Mouse (Mus musculus): ENCODE measurements around the gene Sesn3. TPM values are rescaled to one million over a fixed set of nuclear protein-coding genes. Genes with fewer than 3 reads are reported as not detected.

Gene Sesn3
- polyA plus RNA-seq, 1 experiment: 4.9 TPM

DNA sequence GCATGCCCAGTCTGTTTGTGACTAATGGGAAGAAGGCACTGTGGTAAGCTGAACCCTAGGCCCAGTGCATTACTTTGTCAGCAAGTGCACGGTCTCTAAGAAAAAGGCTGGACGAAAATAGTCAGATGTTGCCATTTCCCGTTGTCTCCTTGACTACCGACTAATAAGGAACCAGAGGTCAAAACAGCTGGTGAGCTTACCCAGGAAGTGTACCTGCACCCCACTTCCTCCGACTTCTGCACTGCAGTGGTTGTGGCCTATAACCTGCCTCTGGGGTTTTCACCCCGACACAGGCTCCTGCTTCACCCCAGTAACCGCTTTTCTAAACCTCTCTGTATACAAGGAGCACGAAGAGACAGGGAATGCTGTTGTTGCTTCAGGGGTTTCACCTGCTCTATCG lies 30.3 kb upstream of the Sesn3 start:
- TF ChIP-seq MYOD1 (IDR thresholded peaks at IDR 0.05; ENCODE audit: control insufficient read depth, insufficient read length, low read depth): no peak
- TF ChIP-seq CEBPB (IDR thresholded peaks at IDR 0.05; ENCODE audit: low read depth): no peak
- TF ChIP-seq FOSL1 (IDR thresholded peaks at IDR 0.05; ENCODE audit: insufficient read depth, low read length, poor library complexity, severe bottlenecking): no peak
- no peak for TF ChIP-seq MAX (IDR thresholded peaks at IDR 0.05)
- TF ChIP-seq USF1 (IDR thresholded peaks at IDR 0.05; ENCODE audit: low read depth): no peak
- TF ChIP-seq CTCF (IDR thresholded peaks at IDR 0.05; ENCODE audit: control insufficient read depth, insufficient read depth, insufficient read length): no peak
- TF ChIP-seq MYOG (IDR thresholded peaks at IDR 0.05; ENCODE audit: control insufficient read depth, extremely low read depth, insufficient read length): no peak
- H3K27me3 ChIP-seq (ENCODE audit: control insufficient read depth, insufficient read depth, insufficient read length): no peaks in the 10 kb centered on the region
- no peaks in the 10 kb centered on the region for H3K79me2 ChIP-seq (ENCODE audit: control insufficient read depth, insufficient read depth)
- H3K36me3 ChIP-seq (ENCODE audit: control insufficient read depth, insufficient read depth): no peaks in the 10 kb centered on the region
- no peak overlapping the region for H3ac ChIP-seq (ENCODE audit: control insufficient read depth, insufficient read length, low read depth)
- no peak overlapping the region for H3K4me3 ChIP-seq (ENCODE audit: insufficient read depth, poor library complexity, severe bottlenecking)
- H3K79me3 ChIP-seq (ENCODE audit: low read depth): no peaks in the 10 kb centered on the region

DNA sequence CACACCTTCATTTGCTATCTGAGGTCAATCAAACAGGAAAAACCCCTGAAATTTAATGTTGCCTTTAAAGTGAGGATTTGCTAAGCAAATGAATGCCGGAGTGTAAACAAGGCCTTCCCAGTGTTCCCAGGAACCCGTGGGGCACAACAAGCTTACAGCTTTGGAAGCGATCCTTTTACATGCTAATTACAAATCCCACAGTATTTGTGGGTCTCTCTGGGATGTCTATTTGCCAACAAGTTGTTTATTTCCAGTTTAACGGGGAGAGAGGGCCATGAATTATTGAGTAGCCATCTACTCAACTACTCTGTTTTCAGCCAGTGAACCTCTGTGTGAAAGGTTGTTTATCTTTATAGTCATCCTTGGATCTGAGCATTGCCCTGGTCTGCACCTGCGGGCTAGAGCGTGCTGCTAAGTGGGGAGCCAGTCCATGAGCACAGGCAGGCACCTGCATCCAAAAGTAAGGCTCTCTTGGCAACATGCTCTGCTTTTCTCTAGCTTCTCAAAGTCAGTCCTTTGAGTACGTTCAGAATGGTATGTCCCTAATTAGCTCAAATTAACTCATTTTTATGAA lies 29.8 kb upstream of the Sesn3 start:
- Histone ChIP-seq H3K79me3 (ENCODE audit: low read depth) (no peaks in the 10 kb centered on the region), H3K36me3 (ENCODE audit: control insufficient read depth, insufficient read depth) (no peaks in the 10 kb centered on the region), H3ac (ENCODE audit: control insufficient read depth, insufficient read length, low read depth) (no peak overlapping the region), H3K4me3 (ENCODE audit: insufficient read depth, poor library complexity, severe bottlenecking) (no peak overlapping the region), H3K79me2 (ENCODE audit: control insufficient read depth, insufficient read depth) (no peaks in the 10 kb centered on the region), H3K27me3 (ENCODE audit: control insufficient read depth, insufficient read depth, insufficient read length) (no peaks in the 10 kb centered on the region)
- TF ChIP-seq MYOD1 (IDR thresholded peaks at IDR 0.05; ENCODE audit: control insufficient read depth, insufficient read length, low read depth): no peak
- TF ChIP-seq MYOG (IDR thresholded peaks at IDR 0.05; ENCODE audit: control insufficient read depth, extremely low read depth, insufficient read length): no peak
- no peak for TF ChIP-seq USF1 (IDR thresholded peaks at IDR 0.05; ENCODE audit: low read depth)
- TF ChIP-seq CTCF (IDR thresholded peaks at IDR 0.05; ENCODE audit: control insufficient read depth, insufficient read depth, insufficient read length): no peak
- TF ChIP-seq FOSL1 (IDR thresholded peaks at IDR 0.05; ENCODE audit: insufficient read depth, low read length, poor library complexity, severe bottlenecking): no peak
- no peak for TF ChIP-seq MAX (IDR thresholded peaks at IDR 0.05)
- TF ChIP-seq CEBPB (IDR thresholded peaks at IDR 0.05; ENCODE audit: low read depth): no peak

DNA sequence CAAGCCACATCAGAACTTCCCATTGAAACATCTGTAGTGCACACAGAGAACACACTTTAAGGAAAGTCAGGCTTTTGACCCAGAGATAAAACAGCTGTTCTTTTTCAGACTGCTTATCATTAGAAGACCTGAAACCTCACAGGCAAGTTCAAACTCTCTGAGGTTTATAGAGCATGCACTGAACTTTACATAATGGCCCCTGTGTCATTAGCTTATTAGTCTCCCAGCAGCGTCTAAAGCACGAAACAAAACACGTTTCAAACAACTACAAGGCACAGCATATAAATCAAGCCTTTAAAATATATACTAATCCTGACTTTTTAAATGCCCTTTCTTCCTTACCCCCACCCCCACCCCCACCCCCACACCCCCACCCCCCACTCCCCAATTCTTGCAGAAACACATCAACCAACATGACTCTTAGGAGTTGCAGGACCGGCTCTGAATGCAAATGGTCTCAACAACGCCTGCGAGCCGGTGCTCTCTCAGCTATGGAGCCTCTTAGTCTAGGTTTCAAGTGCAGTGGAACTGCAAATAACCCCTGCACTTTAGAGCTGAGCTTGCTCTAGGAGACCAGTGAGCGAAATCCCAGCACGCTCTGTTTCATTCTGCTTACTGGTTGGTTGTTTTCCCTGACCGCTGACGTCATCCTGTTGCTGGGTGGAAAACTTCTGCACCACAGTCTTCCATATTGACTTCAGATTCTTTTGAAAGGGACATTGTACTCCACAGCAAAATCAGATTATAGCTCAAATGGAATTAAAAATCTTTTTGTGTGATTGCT lies 28.7 kb upstream of the Sesn3 start:
- Histone ChIP-seq H3ac (ENCODE audit: control insufficient read depth, insufficient read length, low read depth) (no peak overlapping the region), H3K79me3 (ENCODE audit: low read depth) (no peaks in the 10 kb centered on the region), H3K27me3 (ENCODE audit: control insufficient read depth, insufficient read depth, insufficient read length) (no peaks in the 10 kb centered on the region), H3K79me2 (ENCODE audit: control insufficient read depth, insufficient read depth) (no peaks in the 10 kb centered on the region), H3K36me3 (ENCODE audit: control insufficient read depth, insufficient read depth) (no peaks in the 10 kb centered on the region), H3K4me3 (ENCODE audit: insufficient read depth, poor library complexity, severe bottlenecking) (no peak overlapping the region)
- TF ChIP-seq MYOD1 (IDR thresholded peaks at IDR 0.05; ENCODE audit: control insufficient read depth, insufficient read length, low read depth) (no peak), CTCF (IDR thresholded peaks at IDR 0.05; ENCODE audit: control insufficient read depth, insufficient read depth, insufficient read length) (no peak), CEBPB (IDR thresholded peaks at IDR 0.05; ENCODE audit: low read depth) (no peak), MAX (IDR thresholded peaks at IDR 0.05) (no peak), USF1 (IDR thresholded peaks at IDR 0.05; ENCODE audit: low read depth) (no peak), MYOG (IDR thresholded peaks at IDR 0.05; ENCODE audit: control insufficient read depth, extremely low read depth, insufficient read length) (no peak)

- no peak overlapping the region for H3ac ChIP-seq (ENCODE audit: control insufficient read depth, insufficient read length, low read depth)
- no peaks in the 10 kb centered on the region for H3K27me3 ChIP-seq (ENCODE audit: control insufficient read depth, insufficient read depth, insufficient read length)
- no peaks in the 10 kb centered on the region for H3K79me2 ChIP-seq (ENCODE audit: control insufficient read depth, insufficient read depth)
- no peaks in the 10 kb centered on the region for H3K79me3 ChIP-seq (ENCODE audit: low read depth)
- H3K4me3 ChIP-seq (ENCODE audit: insufficient read depth, poor library complexity, severe bottlenecking): no peak overlapping the region
- TF ChIP-seq MAX (IDR thresholded peaks at IDR 0.05): no peak
- no peak for TF ChIP-seq MYOG (IDR thresholded peaks at IDR 0.05; ENCODE audit: control insufficient read depth, extremely low read depth, insufficient read length)
- TF ChIP-seq USF1 (IDR thresholded peaks at IDR 0.05; ENCODE audit: low read depth): no peak
- no peak for TF ChIP-seq FOSL1 (IDR thresholded peaks at IDR 0.05; ENCODE audit: insufficient read depth, low read length, poor library complexity, severe bottlenecking)
- no peak for TF ChIP-seq MYOD1 (IDR thresholded peaks at IDR 0.05; ENCODE audit: control insufficient read depth, insufficient read length, low read depth)
- H3K36me3 ChIP-seq (ENCODE audit: control insufficient read depth, insufficient read depth): no peaks in the 10 kb centered on the region
Observed at GRCm38 (mm10) chr9:14247480-14248208, 27.2 kb upstream of the Sesn3 start.

DNA sequence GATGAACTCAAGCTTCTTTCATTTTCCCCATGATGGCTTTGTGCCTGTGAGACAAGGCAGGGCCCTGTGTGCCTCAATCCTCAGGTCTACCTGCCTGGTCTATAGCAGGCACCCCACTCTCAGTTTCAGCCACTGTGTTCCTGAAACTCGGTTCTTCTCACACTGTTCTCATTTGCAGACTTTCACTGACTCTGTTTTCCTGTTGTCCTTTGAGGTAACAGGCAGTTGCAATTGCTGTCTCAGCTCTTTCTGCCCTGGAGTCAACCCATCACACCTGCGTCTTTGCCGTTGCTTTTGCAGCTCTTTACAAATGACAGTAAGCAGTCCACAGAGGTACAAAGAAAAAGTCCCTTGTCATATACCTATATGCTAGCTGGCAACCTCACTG lies 26.7 kb upstream of the Sesn3 start:
- H3K79me3 ChIP-seq (ENCODE audit: low read depth): no peaks in the 10 kb centered on the region
- no peaks in the 10 kb centered on the region for H3K27me3 ChIP-seq (ENCODE audit: control insufficient read depth, insufficient read depth, insufficient read length)
- TF ChIP-seq CTCF (IDR thresholded peaks at IDR 0.05; ENCODE audit: control insufficient read depth, insufficient read depth, insufficient read length) (no peak), MYOG (IDR thresholded peaks at IDR 0.05; ENCODE audit: control insufficient read depth, extremely low read depth, insufficient read length) (no peak), FOSL1 (IDR thresholded peaks at IDR 0.05; ENCODE audit: insufficient read depth, low read length, poor library complexity, severe bottlenecking) (no peak), USF1 (IDR thresholded peaks at IDR 0.05; ENCODE audit: low read depth) (no peak), CEBPB (IDR thresholded peaks at IDR 0.05; ENCODE audit: low read depth) (no peak), MAX (IDR thresholded peaks at IDR 0.05) (no peak)
- H3K79me2 ChIP-seq (ENCODE audit: control insufficient read depth, insufficient read depth): no peaks in the 10 kb centered on the region
- no peak overlapping the region for H3ac ChIP-seq (ENCODE audit: control insufficient read depth, insufficient read length, low read depth)
- no peak overlapping the region for H3K4me3 ChIP-seq (ENCODE audit: insufficient read depth, poor library complexity, severe bottlenecking)
- H3K36me3 ChIP-seq (ENCODE audit: control insufficient read depth, insufficient read depth): no peaks in the 10 kb centered on the region

All from C2C12 (cell line).